Mouse (Mus musculus): Measurements from ENCODE around the gene Calcoco1. TPM values are rescaled to one million over a fixed set of nuclear protein-coding genes. Genes with fewer than 3 reads are reported as not detected.

Calcoco1 gene
- polyA plus RNA-seq, 1 experiment from 2014 or later: 51.4 TPM

MicroRNAs within 50 kb of the gene (microRNA counts, 519-probe panel; counts per million panel counts)
- 2,474 counts per million, percentile 42 among the panel's probes with 10 or more counts for microRNA mmu-miR-688

Small RNA genes lying within 50 kb of the gene (microRNA-seq; reads per million reads assigned to microRNA genes)
- 0.74 reads per million for gene Mir688

Other genes with a start within 250 kb of the Calcoco1 start
- 2.8 and 5.5 TPM in 2 replicates for gene Gm10337, start 218.5 kb downstream of the Calcoco1 start, polyA plus RNA-seq (2015; fragmentation: Nextera tagmentation; extraction: Ambion mirVana)
- gene Map3k12, start 205.1 kb downstream of the Calcoco1 start, polyA plus RNA-seq (2015; fragmentation: Nextera tagmentation; extraction: Ambion mirVana): 15.3 and 19.7 TPM in 2 replicates
- gene Tarbp2, start 204.0 kb downstream of the Calcoco1 start, polyA plus RNA-seq (2015; fragmentation: Nextera tagmentation; extraction: Ambion mirVana): 89.9 and 92.0 TPM in 2 replicates
- 2.4 and 3.4 TPM in 2 replicates for gene Npff, start 197.2 kb downstream of the Calcoco1 start, polyA plus RNA-seq (2015; fragmentation: Nextera tagmentation; extraction: Ambion mirVana)
- gene Gm28047, start 97.1 kb downstream of the Calcoco1 start, polyA plus RNA-seq (2015; fragmentation: Nextera tagmentation; extraction: Ambion mirVana): not detected in 2 replicates
- gene Atf7, start 96.7 kb downstream of the Calcoco1 start, polyA plus RNA-seq (2015; fragmentation: Nextera tagmentation; extraction: Ambion mirVana): 37.6 and 39.4 TPM in 2 replicates
- 70.2 and 95.0 TPM in 2 replicates for gene Atp5g2, start 49.8 kb downstream of the Calcoco1 start, polyA plus RNA-seq (2015; fragmentation: Nextera tagmentation; extraction: Ambion mirVana)
- not detected in 2 replicates for gene Hoxc13, start 198.9 kb upstream of the Calcoco1 start, polyA plus RNA-seq (2015; fragmentation: Nextera tagmentation; extraction: Ambion mirVana)
- gene Hoxc12, start 214.6 kb upstream of the Calcoco1 start, polyA plus RNA-seq (2015; fragmentation: Nextera tagmentation; extraction: Ambion mirVana): not detected in 2 replicates
- 1.7 and 2.9 TPM in 2 replicates for gene Hoxc11, start 232.2 kb upstream of the Calcoco1 start, polyA plus RNA-seq (2015; fragmentation: Nextera tagmentation; extraction: Ambion mirVana)
- 52.4 and 53.5 TPM in 2 replicates for gene Hoxc10, start 244.6 kb upstream of the Calcoco1 start, polyA plus RNA-seq (2015; fragmentation: Nextera tagmentation; extraction: Ambion mirVana)
- gene Hoxc5, start 245.3 kb upstream of the Calcoco1 start, polyA plus RNA-seq (2015; fragmentation: Nextera tagmentation; extraction: Ambion mirVana): 3.6 and 4.8 TPM in 2 replicates

Data from kidney, embryonic 15.5 days (tissue).